Comparison of ENCODE assay signal across 8 mouse cellular contexts in genomic region chr10:111298140-111299098, GRCm38 (mm10). TPM values are rescaled to one million over a fixed set of nuclear protein-coding genes. Genes with fewer than 3 reads are reported as not detected.
DNase-seq lines count a peak whose midpoint lies in the region; ATAC-seq and TF ChIP-seq lines count a peak whose summit lies in the region.

Gene Bbs10, plus strand, starts transcription at chr10:111298679.

- H3K9ac ChIP-seq in lung, postnatal 0 days (replicated peaks; ENCODE audit: low read depth), result peak within 1 kb of the TSS; percentile 56

- peak within 1 kb of the TSS; percentile 77 for H3K4me2 ChIP-seq in lung, postnatal 0 days (replicated peaks; ENCODE audit: low read depth, low read length)

- peak within 1 kb of the TSS; percentile 95 for H3K27ac ChIP-seq in hindbrain, embryonic 10.5 days
- peak within 1 kb of the TSS; percentile 82 for H3K27ac ChIP-seq in lung, postnatal 0 days (ENCODE audit: low read length)

- ATAC-seq in frontal cortex, adult (ENCODE audit: low TSS enrichment), result peak; percentile 95
- peak; percentile 99 for ATAC-seq in lung, postnatal 0 days

- TF ChIP-seq CTCF in lung, postnatal 0 days (IDR thresholded peaks at IDR 0.05), result peak; percentile 87

- peaks cover 5% of the 10 kb centered on the region; the same call in 1 of the 2 replicates for H3K36me3 ChIP-seq in hindbrain, embryonic 10.5 days
- no peaks in the 10 kb centered on the region; the same call in 1 of the 2 replicates for H3K36me3 ChIP-seq in lung, postnatal 0 days (ENCODE audit: insufficient read depth, low read length)

- 2% methylated on average over 54 of the region's 54 CpGs for WGBS in hindbrain, embryonic 10.5 days
- WGBS in lung, postnatal 0 days, result under 1% methylated on average over 54 of the region's 54 CpGs

- H3K9me3 ChIP-seq in hindbrain, embryonic 10.5 days, result no peaks in the 10 kb centered on the region
- H3K9me3 ChIP-seq in lung, postnatal 0 days (ENCODE audit: low read length), result no peaks in the 10 kb centered on the region

- peak within 1 kb of the TSS; percentile 76 for H3K4me3 ChIP-seq in hindbrain, embryonic 10.5 days
- H3K4me3 ChIP-seq in lung, postnatal 0 days (ENCODE audit: low read depth, low read length), result peak within 1 kb of the TSS; percentile 61

- 0 out of 2 replicates have a peak, but pooled peaks have one; percentile 9 for TF ChIP-seq EP300 in lung, postnatal 0 days (IDR thresholded peaks at IDR 0.05)

- peak; percentile 99 for DNase-seq in MN1 (ENCODE audit: low spot score)
- DNase-seq in cerebellum, adult 9-10 months, result peak; percentile 96
- DNase-seq in hindbrain, embryonic 10.5 days (ENCODE audit: low spot score), result peak; percentile 97
- DNase-seq in layer of hippocampus, adult 9-11 months, result peak; percentile 97
- peak; percentile 98 for DNase-seq in lung, postnatal 0 days (ENCODE audit: low spot score)
- DNase-seq in ovary, postnatal 14 days (ENCODE audit: low spot score), result peak; percentile 92
- DNase-seq in thymus, postnatal 14 days, result peak; percentile 95

- no peaks in the 10 kb centered on the region for H3K27me3 ChIP-seq in hindbrain, embryonic 10.5 days (ENCODE audit: insufficient read depth, poor library complexity, severe bottlenecking)
- no peaks in the 10 kb centered on the region for H3K27me3 ChIP-seq in lung, postnatal 0 days (replicated peaks; ENCODE audit: insufficient read depth, low read length)

- H3K4me1 ChIP-seq in hindbrain, embryonic 10.5 days (replicated peaks), result peaks cover 18% of the 10 kb centered on the region
- no peaks in the 10 kb centered on the region; the same call in 1 of the 2 replicates for H3K4me1 ChIP-seq in lung, postnatal 0 days (ENCODE audit: insufficient read depth, low read depth, low read length)

RNA-seq across cellular contexts. Expression of gene Bbs10, which starts in this region (rescaled TPM):
- polyA plus RNA-seq in hindbrain, embryonic 10.5 days (2016; fragmentation: Nextera tagmentation; extraction: Ambion mirVana), result 5.4 and 6.9 TPM in 2 replicates
- polyA plus RNA-seq in lung, postnatal 0 days (2015; fragmentation: Nextera tagmentation; extraction: Ambion mirVana), result 3.1 and 3.2 TPM in 2 replicates

Comparison
In these comparisons a context has a peak if more than half of its experiments do, and no peak if none do; other contexts are left out.
1. Peak in every context shown above with its lines: DNase-seq, ATAC-seq, H3K4me3 ChIP-seq and H3K27ac ChIP-seq.